Mouse (Mus musculus): ENCODE results near the gene Cstad. TPM values are rescaled to one million over a fixed set of nuclear protein-coding genes. Genes with fewer than 3 reads are reported as not detected.

Cstad gene
- polyA plus RNA-seq, 1 experiment from 2014 or later, result 0.57 TPM

DNA sequence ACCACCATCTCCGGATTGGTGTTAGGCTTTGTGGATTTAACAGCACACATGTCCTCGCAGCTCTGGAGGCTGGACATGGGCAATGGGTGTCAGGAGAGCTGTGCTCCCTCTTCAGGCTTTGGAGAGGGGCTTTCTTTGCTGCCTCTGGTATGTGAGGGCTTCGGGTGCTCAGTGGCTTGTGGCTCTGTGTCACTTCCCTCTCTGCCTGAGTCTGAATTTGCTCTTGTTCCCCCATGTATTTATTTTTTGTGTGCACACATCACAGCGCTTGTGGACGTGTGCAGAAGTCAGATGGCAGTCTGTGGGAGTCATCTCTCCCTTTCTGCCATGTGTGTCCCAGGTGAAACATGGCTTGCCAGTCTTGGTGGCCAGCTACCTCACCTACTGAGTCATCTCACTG, 60.9 kb downstream of the Cstad start:
- Histone ChIP-seq H3K4me2 (replicated peaks) (no peak overlapping the region), H3K27ac (no peak overlapping the region), H3K36me3 (no peaks in the 10 kb centered on the region), H3K4me3 (no peak overlapping the region), H3K9ac (no peak overlapping the region), H3K4me1 (peaks cover 84% of the 10 kb centered on the region), H3K9me3 (no peaks in the 10 kb centered on the region), H3K27me3 (replicated peaks) (peaks cover 20% of the 10 kb centered on the region)
- 85% methylated on average over 5 of the region's 5 CpGs for WGBS
- no peak for ATAC-seq (ENCODE audit: low FRiP score, low read depth)

DNA sequence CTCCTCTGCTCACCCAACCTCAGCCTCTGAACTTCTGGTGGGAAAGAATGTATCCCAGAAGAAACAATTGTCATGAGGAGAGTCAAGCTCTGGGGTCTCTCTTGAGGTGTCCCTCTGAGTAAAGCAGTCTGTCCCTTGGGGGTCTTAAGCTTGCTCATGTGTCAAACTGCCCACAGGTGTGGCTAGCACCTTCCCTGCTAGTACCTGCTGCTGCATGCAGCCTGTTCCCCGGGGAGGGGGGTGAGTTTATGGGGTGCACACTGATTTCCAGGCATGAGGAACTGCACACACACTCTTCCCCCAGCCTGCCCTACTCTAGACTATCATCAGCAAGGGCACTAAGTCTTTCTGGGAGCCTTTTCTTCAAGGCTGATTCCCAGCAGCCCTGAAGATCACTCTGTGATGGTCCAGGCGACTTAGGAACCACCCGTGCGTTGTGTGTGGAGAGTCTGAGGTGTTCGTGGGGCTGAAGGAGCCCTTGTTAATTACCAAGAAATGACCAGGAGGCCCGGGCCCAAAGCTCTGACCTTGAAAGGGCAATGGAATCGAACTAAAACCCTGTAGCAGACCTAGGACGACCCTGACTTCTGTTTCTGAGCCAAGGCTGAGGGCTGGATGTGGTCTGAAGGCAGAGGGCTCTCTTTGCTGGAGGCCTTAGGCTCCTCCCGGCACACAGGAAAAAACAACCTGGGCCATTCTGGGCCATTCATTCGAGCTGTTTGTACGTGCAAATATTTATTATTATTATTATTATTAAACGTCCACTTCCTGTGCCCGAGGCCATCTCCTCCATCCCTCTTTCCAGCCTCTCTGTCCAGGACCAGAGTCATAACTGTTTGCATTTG, 62.1 kb downstream of the Cstad start:
- WGBS, result 47% methylated on average over 13 of the region's 13 CpGs

DNA sequence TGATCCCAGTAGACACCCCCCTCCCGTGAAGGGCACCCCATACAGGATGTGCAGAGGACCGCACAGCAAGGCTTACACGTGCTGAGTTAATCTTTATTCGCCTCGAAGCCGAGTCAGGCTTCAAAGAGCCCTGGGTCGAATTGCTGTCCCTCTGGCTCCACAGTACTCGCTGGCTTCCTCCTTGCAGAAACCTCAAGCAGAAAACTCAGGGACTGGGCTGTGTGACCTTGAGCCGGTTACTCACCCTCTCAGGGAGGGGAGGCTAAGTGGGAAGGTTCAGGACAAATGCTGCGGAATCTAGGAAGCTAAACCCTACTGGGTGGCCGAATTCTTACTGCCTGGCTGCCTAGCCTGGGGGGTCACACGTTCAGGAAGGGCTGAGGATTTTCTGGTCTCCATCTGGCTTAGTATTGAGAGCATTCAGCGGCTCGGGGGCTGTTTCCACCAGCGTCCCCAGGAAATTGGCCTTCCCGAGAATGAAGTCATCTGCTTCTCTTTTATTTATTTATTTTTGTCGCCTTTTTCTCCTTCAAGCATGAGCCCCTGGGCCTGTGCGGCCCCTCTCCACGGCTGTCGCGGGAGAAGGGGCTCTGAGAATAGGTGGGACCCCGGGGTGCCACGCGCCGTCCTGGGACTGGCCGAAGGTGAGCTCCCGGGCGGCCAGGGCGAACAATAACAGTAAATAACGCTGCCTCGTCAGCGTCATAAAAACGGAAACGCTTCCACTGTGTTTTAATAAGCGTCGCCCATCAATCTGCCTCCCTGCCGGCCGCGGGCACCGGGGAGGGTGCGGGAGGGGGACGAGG, 63.0 kb downstream of the Cstad start:
- H3K4me1 ChIP-seq, result peaks cover 78% of the 10 kb centered on the region
- peak overlapping the region; percentile 48 for H3K9ac ChIP-seq
- peak overlapping the region; percentile 59 for H3K4me2 ChIP-seq (replicated peaks)
- no peaks in the 10 kb centered on the region for H3K9me3 ChIP-seq
- no peaks in the 10 kb centered on the region for H3K36me3 ChIP-seq
- peaks cover 26% of the 10 kb centered on the region for H3K27me3 ChIP-seq (replicated peaks)
- H3K27ac ChIP-seq, result peak overlapping the region; percentile 98
- H3K4me3 ChIP-seq, result peak overlapping the region; percentile 18; the same call in 1 of the 2 replicates
- under 1% methylated on average over 42 of the region's 42 CpGs for WGBS
- peak; percentile 39 for ATAC-seq (ENCODE audit: low FRiP score, low read depth)

More for the DNA sequence above, 62.1 kb downstream of the Cstad start:
- no peak overlapping the region for H3K4me3 ChIP-seq
- no peak for ATAC-seq (ENCODE audit: low FRiP score, low read depth)
- H3K4me1 ChIP-seq, result peaks cover 84% of the 10 kb centered on the region
- H3K4me2 ChIP-seq (replicated peaks), result no peak overlapping the region
- no peaks in the 10 kb centered on the region for H3K36me3 ChIP-seq
- H3K9ac ChIP-seq, result no peak overlapping the region
- peak overlapping the region; percentile 98 for H3K27ac ChIP-seq
- H3K9me3 ChIP-seq, result no peaks in the 10 kb centered on the region
- H3K27me3 ChIP-seq (replicated peaks), result peaks cover 26% of the 10 kb centered on the region

DNA sequence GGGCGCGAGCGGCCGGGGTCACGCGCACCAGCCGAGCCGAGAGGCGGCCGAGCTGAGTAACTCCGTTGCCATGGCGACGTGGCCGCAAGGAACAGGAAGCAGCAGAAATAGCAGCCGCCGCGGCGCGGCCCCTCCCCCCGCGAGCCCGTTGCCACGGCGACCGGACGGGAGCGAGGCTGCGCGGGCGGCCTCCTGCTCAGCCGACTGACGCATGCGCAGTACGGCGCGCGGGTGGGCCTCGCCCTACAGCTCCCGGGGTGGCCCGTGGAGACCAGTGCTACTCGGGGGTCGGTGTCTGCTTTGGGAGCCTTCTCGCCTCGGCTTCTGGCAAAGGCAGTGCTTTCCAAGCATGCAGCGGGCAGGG, 63.6 kb downstream of the Cstad start:
- under 1% methylated on average over 45 of the region's 45 CpGs for WGBS
- H3K9ac ChIP-seq, result peak overlapping the region; percentile 48
- peaks cover 26% of the 10 kb centered on the region for H3K27me3 ChIP-seq (replicated peaks)
- peak overlapping the region; percentile 18; the same call in 1 of the 2 replicates for H3K4me3 ChIP-seq
- H3K4me2 ChIP-seq (replicated peaks), result peak overlapping the region; percentile 59
- H3K9me3 ChIP-seq, result no peaks in the 10 kb centered on the region
- no peaks in the 10 kb centered on the region for H3K36me3 ChIP-seq
- peak; percentile 80 for ATAC-seq (ENCODE audit: low FRiP score, low read depth)
- H3K4me1 ChIP-seq, result peaks cover 72% of the 10 kb centered on the region
- H3K27ac ChIP-seq, result peak overlapping the region; percentile 98

Other genes with a start within 250 kb of the Cstad start
- 105 and 118 TPM in 2 replicates for gene Sh3glb2, start 235.7 kb upstream of the Cstad start, polyA plus RNA-seq (2016; fragmentation: Nextera tagmentation; extraction: Ambion mirVana)
- gene Miga2, start 230.8 kb upstream of the Cstad start, polyA plus RNA-seq (2016; fragmentation: Nextera tagmentation; extraction: Ambion mirVana), result 28.5 and 31.8 TPM in 2 replicates
- gene Dolpp1, start 202.8 kb upstream of the Cstad start, polyA plus RNA-seq (2016; fragmentation: Nextera tagmentation; extraction: Ambion mirVana), result 51.9 and 52.3 TPM in 2 replicates
- 26.0 and 27.7 TPM in 2 replicates for gene Crat, start 179.2 kb upstream of the Cstad start, polyA plus RNA-seq (2016; fragmentation: Nextera tagmentation; extraction: Ambion mirVana)
- gene Ptpa, start 179.0 kb upstream of the Cstad start, polyA plus RNA-seq (2016; fragmentation: Nextera tagmentation; extraction: Ambion mirVana), result 129 and 135 TPM in 2 replicates
- 5.7 and 5.8 TPM in 2 replicates for gene Ier5l, start 120.8 kb upstream of the Cstad start, polyA plus RNA-seq (2016; fragmentation: Nextera tagmentation; extraction: Ambion mirVana)
- gene 1700001O22Rik, start 208.6 kb downstream of the Cstad start, polyA plus RNA-seq (2016; fragmentation: Nextera tagmentation; extraction: Ambion mirVana), result 2.0 and 2.6 TPM in 2 replicates
- 111 and 119 TPM in 2 replicates for gene Ntmt1, start 212.8 kb downstream of the Cstad start, polyA plus RNA-seq (2016; fragmentation: Nextera tagmentation; extraction: Ambion mirVana)
- gene Asb6, start 235.3 kb downstream of the Cstad start, polyA plus RNA-seq (2016; fragmentation: Nextera tagmentation; extraction: Ambion mirVana), result 38.0 and 41.3 TPM in 2 replicates
- gene Prrx2, start 239.9 kb downstream of the Cstad start, polyA plus RNA-seq (2016; fragmentation: Nextera tagmentation; extraction: Ambion mirVana), result 9.8 and 11.3 TPM in 2 replicates